Mouse (Mus musculus) lung, embryonic 16.5 days (tissue): ENCODE results near the gene Abcg1. TPM values are rescaled to one million over a fixed set of nuclear protein-coding genes. Genes with fewer than 3 reads are reported as not detected.

Experiments used
- ATAC-seq: fragments of 200-750 bp; cut with Nextera tagmentation; 2 replicates; pipeline ENCODE4 v1.8.0; 2017; ENCODE audit warnings: low read depth, mild to moderate bottlenecking, moderate library complexity
- H3K27ac ChIP-seq: fragments of 300-500 bp; sonication (generic); 2 replicates; pipeline ENCODE4 v1.5.1; 2014; ENCODE audit warnings: mild to moderate bottlenecking, control low read depth, low read length
- H3K27me3 ChIP-seq: fragments of 300-500 bp; sonication (generic); 2 replicates; pipeline ENCODE4 v1.6.1; 2014; ENCODE audit warnings: low read depth, low read length, mixed read lengths; ENCODE audit not compliant: control insufficient read depth, insufficient read depth
- H3K36me3 ChIP-seq: fragments of 300-500 bp; sonication (generic); 2 replicates; pipeline ENCODE4 v1.6.1; 2014; ENCODE audit warnings: low read length; ENCODE audit not compliant: control insufficient read depth, insufficient read depth
- H3K4me1 ChIP-seq: fragments of 300-500 bp; sonication (generic); replicated peaks from 2 replicates; pipeline ENCODE4 v1.6.1; 2014; ENCODE audit warnings: low read length, mixed read lengths; ENCODE audit not compliant: control insufficient read depth, insufficient read depth
- H3K4me2 ChIP-seq: fragments of 300-500 bp; sonication (generic); 2 replicates; pipeline ENCODE4 v1.6.1; 2014; ENCODE audit warnings: low read depth, low read length, control low read depth
- H3K4me3 ChIP-seq: fragments of 300-500 bp; sonication (generic); 2 replicates; pipeline ENCODE4 v1.5.1; 2014; ENCODE audit warnings: mild to moderate bottlenecking, low read length, control low read depth
- H3K9ac ChIP-seq: fragments of 300-500 bp; sonication (generic); 2 replicates; pipeline ENCODE4 v1.6.1; 2014; ENCODE audit warnings: low read length, control low read depth
- H3K9me3 ChIP-seq: fragments of 300-500 bp; sonication (generic); 2 replicates; pipeline ENCODE4 v1.6.1; 2016; ENCODE audit warnings: low read length; ENCODE audit not compliant: control insufficient read depth
- WGBS: fragments of 180-500 bp; shearing (Covaris S2); extraction: QIAGEN DNeasy Blood & Tissue Kit; methylation state at CpG from one replicate; pipeline ENCODE4 v1.1.7; 2014; 5-methylcytosine and 5-hydroxymethylcytosine counted together
- polyA plus RNA-seq: library from polyadenylated mRNA; unstranded; fragments of >200 nt; fragmentation: Nextera tagmentation; extraction: Ambion mirVana; gene quantifications from 2 replicates; pipeline ENCODE4 v1.2.1, GENCODE M21; 2015

Abcg1 gene
- polyA plus RNA-seq = 12.9 and 15.1 TPM in 2 replicates

DNA sequence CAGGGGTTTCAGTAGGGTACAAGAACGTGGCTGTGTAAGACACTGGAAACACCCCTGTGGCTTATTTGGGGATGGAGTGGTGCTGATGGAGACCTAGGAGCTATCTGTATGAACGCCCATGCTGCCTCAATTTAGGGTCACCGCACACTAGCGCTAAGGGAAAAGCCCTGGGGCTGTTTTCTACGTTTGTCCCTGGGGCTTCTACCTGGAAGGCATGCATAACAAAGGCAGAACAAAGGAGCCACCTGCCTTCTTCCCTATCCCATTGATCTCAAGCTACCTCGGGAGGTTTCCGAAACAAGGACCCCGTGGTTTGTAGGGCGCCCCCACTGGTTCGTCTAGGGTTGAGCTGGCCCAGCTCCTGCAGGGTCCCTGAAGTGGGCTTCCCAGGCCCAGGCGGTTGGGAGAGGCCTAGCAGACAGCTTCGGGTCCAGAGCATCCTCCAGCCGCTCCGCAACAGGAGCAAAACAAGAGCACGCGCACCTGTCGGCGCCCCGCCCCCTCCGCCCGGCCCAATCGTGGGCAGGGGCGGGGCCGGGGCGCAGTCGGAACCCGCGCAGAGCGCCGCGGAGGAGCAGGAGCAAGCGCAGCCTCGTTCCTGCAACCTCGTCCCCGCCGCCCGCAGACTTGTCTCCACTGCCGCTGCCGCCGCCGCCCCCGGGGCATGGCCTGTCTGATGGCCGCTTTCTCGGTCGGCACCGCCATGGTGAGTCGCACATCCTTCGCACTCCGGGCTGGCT is at the start of gene Abcg1:
Gene Abcg1, plus strand, starts transcription at position 525 of the 740 bp plus-strand sequence.
- ATAC-seq = peak; percentile 31; the same call in 1 of the 2 replicates
- Histone ChIP-seq H3K36me3 (no peaks in the 10 kb centered on the region), H3K27me3 (peaks cover 30% of the 10 kb centered on the region), H3K9ac (peak within 1 kb of the TSS; percentile 60), H3K4me3 (peak within 1 kb of the TSS; percentile 58), H3K4me2 (peak within 1 kb of the TSS; percentile 87), H3K27ac (peak within 1 kb of the TSS; percentile 76), H3K4me1 (peaks cover 14% of the 10 kb centered on the region), H3K9me3 (no peaks in the 10 kb centered on the region)
- WGBS = 3% methylated on average over 39 of the region's 49 CpGs

DNA sequence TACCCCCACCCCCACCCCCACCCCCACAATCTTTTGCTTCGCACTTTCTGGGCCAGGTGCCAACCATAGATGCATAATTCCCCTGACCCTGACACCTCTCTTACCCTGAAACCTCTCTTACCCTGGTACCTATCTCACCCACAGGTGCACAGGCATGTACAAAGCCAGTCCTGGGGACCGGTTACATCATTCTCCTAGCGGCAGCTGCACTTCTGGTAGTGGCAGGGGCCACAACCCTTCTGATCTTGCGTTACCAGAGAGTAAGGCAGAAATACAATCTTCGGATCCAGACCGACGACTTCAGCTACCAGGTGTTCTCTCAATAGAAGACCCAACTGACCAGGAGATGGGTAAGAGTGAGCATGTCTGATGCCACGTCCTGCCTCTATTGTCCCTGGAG is 49.1 kb upstream of the Abcg1 start:
- no peak for ATAC-seq
- H3K36me3 ChIP-seq = no peaks in the 10 kb centered on the region
- no peak overlapping the region for H3K27ac ChIP-seq
- no peak overlapping the region for H3K4me2 ChIP-seq
- no peaks in the 10 kb centered on the region for H3K4me1 ChIP-seq
- no peaks in the 10 kb centered on the region for H3K27me3 ChIP-seq
- no peak overlapping the region for H3K4me3 ChIP-seq
- no peak overlapping the region for H3K9ac ChIP-seq
- 66% methylated on average over 8 of the region's 8 CpGs for WGBS
- no peaks in the 10 kb centered on the region for H3K9me3 ChIP-seq

DNA sequence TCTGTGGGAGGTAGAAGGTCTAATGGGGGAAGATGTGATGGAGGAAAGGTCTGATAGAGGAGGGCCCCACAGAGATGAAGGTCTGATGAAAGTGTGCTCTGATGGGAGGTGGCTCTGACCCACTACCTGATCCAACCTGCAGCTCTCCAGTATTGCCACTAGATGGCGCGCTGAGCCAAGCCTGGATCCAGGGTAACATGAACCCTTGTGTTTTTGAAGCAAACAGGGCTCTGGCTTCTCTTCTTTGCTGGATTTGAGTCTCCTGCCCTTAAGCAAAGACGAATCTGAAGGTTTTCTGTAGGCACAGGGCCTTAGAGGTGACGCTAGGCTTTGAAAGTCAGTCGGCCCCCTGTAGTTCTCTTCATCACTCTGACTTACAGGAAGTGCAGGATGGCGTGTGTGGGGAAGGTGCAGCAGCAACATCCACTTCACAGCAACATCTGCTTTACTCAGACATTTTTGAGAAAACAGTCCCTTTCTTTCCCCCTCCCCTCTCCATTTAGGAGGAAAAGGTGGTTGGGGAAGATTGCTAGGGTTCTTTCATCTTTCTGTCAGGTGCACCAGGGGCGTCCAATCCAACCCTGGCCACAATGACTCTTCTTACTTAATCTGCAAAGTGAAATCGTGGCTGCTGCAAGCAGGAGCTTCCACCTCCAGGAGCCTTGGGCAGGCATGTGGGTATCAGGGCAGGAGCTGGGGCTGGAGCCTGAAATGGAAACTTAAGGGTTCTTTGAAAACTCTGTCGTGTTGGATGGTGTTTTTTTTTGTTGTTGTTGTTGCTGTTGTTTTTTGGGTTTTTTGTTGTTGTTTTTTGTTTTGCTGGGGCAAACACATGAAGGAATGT is 45.7 kb upstream of the Abcg1 start:
- Histone ChIP-seq H3K9ac (no peak overlapping the region), H3K27ac (no peak overlapping the region), H3K9me3 (peaks cover 3% of the 10 kb centered on the region; the same call in 1 of the 2 replicates), H3K4me1 (no peaks in the 10 kb centered on the region), H3K4me2 (no peak overlapping the region), H3K36me3 (no peaks in the 10 kb centered on the region), H3K27me3 (no peaks in the 10 kb centered on the region), H3K4me3 (no peak overlapping the region)
- no peak for ATAC-seq
- 28% methylated on average over 9 of the region's 9 CpGs for WGBS

DNA sequence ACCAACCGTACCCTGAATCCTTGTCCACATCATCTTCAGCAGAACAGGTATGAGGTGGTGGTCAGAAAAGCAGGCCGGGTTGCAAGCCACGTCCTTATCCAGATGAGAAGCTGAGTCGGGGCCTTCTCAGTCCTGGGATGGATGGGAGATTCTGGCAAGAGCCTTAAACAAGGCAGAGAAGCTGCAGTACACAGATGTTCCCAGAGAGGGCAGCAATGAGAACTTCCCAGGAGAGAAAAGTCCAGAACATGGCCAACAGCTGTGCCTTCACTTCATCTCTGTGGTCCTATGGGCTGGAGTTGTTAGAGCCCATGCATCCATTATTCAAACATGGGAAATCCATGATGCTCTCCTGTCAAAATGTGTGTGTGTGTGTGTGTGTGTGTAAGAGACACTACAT is 39.2 kb upstream of the Abcg1 start:
- WGBS = 62% methylated on average over 4 of the region's 4 CpGs
- peaks cover 6% of the 10 kb centered on the region; the same call in 1 of the 2 replicates for H3K4me1 ChIP-seq
- no peak overlapping the region for H3K4me2 ChIP-seq
- ATAC-seq = no peak
- H3K27ac ChIP-seq = no peak overlapping the region
- no peaks in the 10 kb centered on the region for H3K36me3 ChIP-seq
- no peak overlapping the region for H3K9ac ChIP-seq
- H3K27me3 ChIP-seq = no peaks in the 10 kb centered on the region
- H3K4me3 ChIP-seq = no peak overlapping the region
- peaks cover 3% of the 10 kb centered on the region; the same call in 1 of the 2 replicates for H3K9me3 ChIP-seq

DNA sequence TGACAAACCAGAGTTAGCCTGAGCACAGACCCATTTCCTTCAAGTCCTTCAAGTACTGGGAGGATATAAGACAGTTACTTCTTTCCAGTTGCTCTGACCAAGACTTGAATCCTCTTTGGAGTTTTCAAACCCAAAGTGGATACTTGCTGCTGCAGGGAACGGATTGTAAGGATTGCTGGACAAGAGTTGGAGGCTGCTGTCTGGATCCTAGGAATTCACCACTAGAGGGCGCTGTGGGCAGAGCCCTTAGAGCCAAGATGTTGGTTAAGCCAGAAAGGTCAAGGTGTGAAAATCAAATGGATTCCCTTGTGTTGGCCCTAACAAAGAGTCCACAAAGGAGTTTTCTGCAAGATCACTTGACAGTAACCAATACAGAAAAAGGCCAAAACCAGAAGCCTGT is 38.0 kb upstream of the Abcg1 start:
- Histone ChIP-seq H3K9ac (no peak overlapping the region), H3K27ac (no peak overlapping the region), H3K4me3 (no peak overlapping the region), H3K9me3 (peaks cover 3% of the 10 kb centered on the region; the same call in 1 of the 2 replicates), H3K36me3 (no peaks in the 10 kb centered on the region), H3K4me2 (no peak overlapping the region), H3K4me1 (peaks cover 10% of the 10 kb centered on the region; the same call in 1 of the 2 replicates), H3K27me3 (no peaks in the 10 kb centered on the region)
- 8% methylated on average over 2 of the region's 2 CpGs for WGBS
- peak; percentile 34; the same call in 1 of the 2 replicates for ATAC-seq

DNA sequence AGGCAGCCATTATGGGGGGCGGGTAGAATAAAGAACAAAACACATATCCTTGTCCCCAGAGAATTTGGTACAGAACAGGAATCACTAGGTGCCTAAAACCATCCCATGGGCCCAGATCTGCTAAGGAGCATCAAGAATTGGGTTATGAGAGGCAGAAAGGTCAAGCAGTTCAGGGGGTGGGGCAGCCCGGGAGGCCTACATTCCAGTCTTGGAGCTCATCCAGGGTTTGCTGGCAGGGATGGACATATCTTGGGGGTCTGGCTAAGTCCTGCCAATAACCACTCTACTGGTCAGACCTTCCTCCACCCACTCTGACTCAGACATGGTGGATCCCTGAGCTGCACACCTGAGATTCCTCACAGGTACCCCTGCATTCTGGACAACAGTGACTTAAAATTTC is 37.4 kb upstream of the Abcg1 start:
- Histone ChIP-seq H3K4me1 (peaks cover 12% of the 10 kb centered on the region; the same call in 1 of the 2 replicates), H3K27ac (no peak overlapping the region), H3K27me3 (no peaks in the 10 kb centered on the region), H3K4me3 (no peak overlapping the region), H3K4me2 (no peak overlapping the region), H3K36me3 (no peaks in the 10 kb centered on the region), H3K9ac (no peak overlapping the region), H3K9me3 (peaks cover 3% of the 10 kb centered on the region; the same call in 1 of the 2 replicates)
- WGBS = 60% methylated on average over 2 of the region's 2 CpGs
- 0 out of 2 replicates have a peak, but pooled peaks have one; percentile 39 for ATAC-seq

DNA sequence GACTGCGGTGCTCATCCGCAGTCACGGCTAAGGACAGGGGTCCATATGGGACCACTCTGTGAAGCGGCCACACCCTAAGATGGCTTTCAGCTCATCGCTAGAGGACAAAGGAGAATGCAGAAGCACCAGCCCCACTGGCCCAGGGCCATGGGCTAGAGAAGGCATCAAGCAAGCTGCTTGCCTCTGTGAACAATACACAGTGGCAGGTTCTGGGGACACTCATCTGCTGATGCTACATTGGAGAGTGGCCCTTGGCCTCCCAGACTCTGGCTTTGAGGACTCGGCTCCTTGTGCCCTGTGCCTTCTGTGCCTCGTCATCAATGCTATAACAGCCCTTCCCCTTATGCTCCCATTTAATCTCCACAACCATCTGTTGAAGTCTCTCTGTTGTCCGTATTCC is 36.2 kb upstream of the Abcg1 start:
- peaks cover 12% of the 10 kb centered on the region; the same call in 1 of the 2 replicates for H3K4me1 ChIP-seq
- no peaks in the 10 kb centered on the region for H3K27me3 ChIP-seq
- WGBS = 83% methylated on average over 8 of the region's 8 CpGs
- peaks cover 3% of the 10 kb centered on the region; the same call in 1 of the 2 replicates for H3K9me3 ChIP-seq
- no peak overlapping the region for H3K4me2 ChIP-seq
- H3K36me3 ChIP-seq = no peaks in the 10 kb centered on the region
- H3K27ac ChIP-seq = no peak overlapping the region
- no peak overlapping the region for H3K9ac ChIP-seq
- no peak overlapping the region for H3K4me3 ChIP-seq
- ATAC-seq = no peak

DNA sequence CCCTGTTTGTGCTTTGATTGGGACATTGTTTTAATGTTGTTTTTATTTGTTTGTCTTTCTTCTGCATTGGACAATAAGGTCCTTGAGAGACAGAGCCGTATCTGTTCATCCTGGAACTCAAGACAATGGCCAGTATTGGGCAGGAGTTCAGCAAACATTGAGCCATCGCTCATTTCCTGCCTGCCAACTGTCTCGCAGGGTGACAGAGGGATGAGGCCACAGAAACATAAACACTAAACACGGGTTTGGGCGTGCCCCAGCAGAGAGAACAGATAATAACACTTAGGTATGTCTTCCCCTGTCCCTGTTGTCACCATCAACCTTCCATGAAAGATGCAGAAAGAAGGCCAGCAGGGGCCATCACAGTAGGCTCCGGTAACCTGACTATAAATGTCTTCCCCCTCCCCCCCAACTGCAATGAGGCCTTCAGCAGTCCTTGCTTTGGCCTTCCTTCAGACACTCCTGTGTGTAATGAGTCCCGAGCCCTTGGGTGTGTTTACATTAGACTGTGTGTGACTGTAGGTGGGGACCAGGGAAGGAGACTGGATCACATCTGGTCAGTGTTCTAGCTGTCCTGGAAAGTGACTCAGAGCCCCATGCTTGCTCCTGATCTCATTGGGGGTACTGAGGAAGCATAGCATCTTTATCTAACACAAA is 33.2 kb upstream of the Abcg1 start:
- Histone ChIP-seq H3K4me1 (peaks cover 12% of the 10 kb centered on the region; the same call in 1 of the 2 replicates), H3K4me2 (no peak overlapping the region), H3K27me3 (no peaks in the 10 kb centered on the region), H3K4me3 (no peak overlapping the region), H3K9me3 (no peaks in the 10 kb centered on the region), H3K36me3 (no peaks in the 10 kb centered on the region), H3K9ac (no peak overlapping the region), H3K27ac (no peak overlapping the region)
- WGBS = 38% methylated on average over 7 of the region's 7 CpGs
- 0 out of 2 replicates have a peak, but pooled peaks have one; percentile 5 for ATAC-seq
